Mouse (Mus musculus) liver, embryonic 13.5 days (tissue): ENCODE results near the gene Cacng2. TPM values are rescaled to one million over a fixed set of nuclear protein-coding genes. Genes with fewer than 3 reads are reported as not detected.
A peak's percentile ranks its signal among the peaks of the same experiment; 100 is the strongest.

Experiments
- ATAC-seq: fragments of 200-750 bp; cut with Nextera tagmentation; 2 replicates; pipeline ENCODE4 v1.8.0; 2017; ENCODE audit warnings: low read depth, mild to moderate bottlenecking, moderate number of reproducible peaks, moderate library complexity
- DNase-seq: peaks from one replicate; pipeline ENCODE4 v3.0.0; 2022
- H3K27ac ChIP-seq: fragments of 300-500 bp; sonication (generic); 2 replicates; pipeline ENCODE4 v1.5.1; 2015; ENCODE audit warnings: moderate library complexity, mild to moderate bottlenecking, inconsistent platforms
- H3K27me3 ChIP-seq: fragments of 300-500 bp; sonication (generic); 2 replicates; pipeline ENCODE4 v1.6.1; 2015; ENCODE audit warnings: mild to moderate bottlenecking, inconsistent platforms
- H3K36me3 ChIP-seq: fragments of 300-500 bp; sonication (generic); 2 replicates; pipeline ENCODE4 v1.6.1; 2015; ENCODE audit warnings: mild to moderate bottlenecking, inconsistent platforms
- H3K4me1 ChIP-seq: fragments of 300-500 bp; sonication (generic); replicated peaks from 2 replicates; pipeline ENCODE4 v1.6.1; 2015; ENCODE audit warnings: inconsistent platforms
- H3K4me2 ChIP-seq: fragments of 300-500 bp; sonication (generic); 2 replicates; pipeline ENCODE4 v1.6.1; 2015; ENCODE audit warnings: inconsistent platforms, mild to moderate bottlenecking, moderate library complexity
- H3K4me3 ChIP-seq: fragments of 300-500 bp; sonication (generic); replicated peaks from 2 replicates; pipeline ENCODE4 v1.5.1; 2015; ENCODE audit warnings: mild to moderate bottlenecking, inconsistent platforms
- H3K9ac ChIP-seq: fragments of 300-500 bp; sonication (generic); 2 replicates; pipeline ENCODE4 v1.6.1; 2015; ENCODE audit warnings: mild to moderate bottlenecking, inconsistent platforms
- H3K9me3 ChIP-seq: fragments of 300-500 bp; sonication (generic); replicated peaks from 2 replicates; pipeline ENCODE4 v1.6.1; 2016; ENCODE audit warnings: inconsistent platforms
- WGBS: fragments of 180-500 bp; shearing (Covaris S2); methylation state at CpG from one replicate; pipeline ENCODE4 v1.1.7; 2015; ENCODE audit not compliant: insufficient replicate concordance; 5-methylcytosine and 5-hydroxymethylcytosine counted together
- polyA plus RNA-seq: library from polyadenylated mRNA; unstranded; fragments of >200 nt; fragmentation: Nextera tagmentation; extraction: Ambion mirVana; gene quantifications from 2 replicates; pipeline ENCODE4 v1.2.1, GENCODE M21; 2015

Cacng2 gene
- polyA plus RNA-seq, 1 experiment from 2014 or later = not detected

DNA sequence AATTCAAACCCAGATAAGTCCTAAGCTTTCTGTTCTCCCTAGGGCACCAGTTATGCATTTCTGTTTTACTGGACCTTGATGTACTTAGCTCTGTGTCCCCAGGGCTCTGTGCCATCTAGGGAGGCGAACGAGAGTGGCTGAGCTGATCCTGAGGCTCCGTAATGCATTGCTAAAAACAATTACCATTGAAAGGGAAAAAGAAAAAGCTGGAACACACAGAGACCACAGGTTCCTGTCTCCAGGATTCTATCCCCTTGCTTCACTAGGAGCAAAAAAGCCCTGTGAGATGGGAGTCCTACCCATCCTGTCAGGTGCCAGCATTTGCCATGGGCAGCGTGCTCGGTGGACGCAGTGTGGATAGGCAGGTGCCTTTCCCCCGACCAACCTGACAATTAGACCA lies 38.4 kb downstream of the Cacng2 start:
- Histone ChIP-seq H3K27ac (no peak overlapping the region), H3K9me3 (no peaks in the 10 kb centered on the region), H3K4me3 (no peak overlapping the region), H3K4me2 (no peak overlapping the region), H3K9ac (no peak overlapping the region), H3K4me1 (no peaks in the 10 kb centered on the region), H3K36me3 (no peaks in the 10 kb centered on the region), H3K27me3 (no peaks in the 10 kb centered on the region)
- DNase-seq (no peak), ATAC-seq (no peak)
- 76% methylated on average over 7 of the region's 7 CpGs for WGBS

DNA sequence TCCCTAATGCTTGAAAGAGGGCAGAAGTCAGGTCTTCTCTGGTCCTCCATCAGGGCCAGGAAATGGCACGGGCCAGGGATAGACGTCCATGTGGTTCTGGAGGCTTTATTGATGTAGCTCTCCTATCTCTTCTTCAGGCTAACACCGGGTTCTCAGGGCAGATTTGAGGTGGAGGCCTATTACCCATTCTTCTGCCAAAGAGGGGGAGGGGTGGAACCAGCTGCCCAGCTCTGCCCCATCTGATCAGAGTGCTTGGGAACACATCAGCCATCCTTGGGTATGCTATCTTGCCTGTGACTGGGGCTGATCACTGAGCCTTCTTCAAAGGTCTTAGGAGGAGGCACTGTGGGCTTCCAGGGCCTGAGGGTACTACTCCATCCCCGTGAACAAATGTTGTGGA lies 39.5 kb downstream of the Cacng2 start:
- 46% methylated on average over 4 of the region's 4 CpGs for WGBS
- Histone ChIP-seq H3K9me3 (no peaks in the 10 kb centered on the region), H3K9ac (no peak overlapping the region), H3K27ac (no peak overlapping the region), H3K36me3 (no peaks in the 10 kb centered on the region), H3K27me3 (no peaks in the 10 kb centered on the region), H3K4me1 (no peaks in the 10 kb centered on the region), H3K4me3 (no peak overlapping the region), H3K4me2 (no peak overlapping the region)
- DNase-seq = no peak
- ATAC-seq = no peak

DNA sequence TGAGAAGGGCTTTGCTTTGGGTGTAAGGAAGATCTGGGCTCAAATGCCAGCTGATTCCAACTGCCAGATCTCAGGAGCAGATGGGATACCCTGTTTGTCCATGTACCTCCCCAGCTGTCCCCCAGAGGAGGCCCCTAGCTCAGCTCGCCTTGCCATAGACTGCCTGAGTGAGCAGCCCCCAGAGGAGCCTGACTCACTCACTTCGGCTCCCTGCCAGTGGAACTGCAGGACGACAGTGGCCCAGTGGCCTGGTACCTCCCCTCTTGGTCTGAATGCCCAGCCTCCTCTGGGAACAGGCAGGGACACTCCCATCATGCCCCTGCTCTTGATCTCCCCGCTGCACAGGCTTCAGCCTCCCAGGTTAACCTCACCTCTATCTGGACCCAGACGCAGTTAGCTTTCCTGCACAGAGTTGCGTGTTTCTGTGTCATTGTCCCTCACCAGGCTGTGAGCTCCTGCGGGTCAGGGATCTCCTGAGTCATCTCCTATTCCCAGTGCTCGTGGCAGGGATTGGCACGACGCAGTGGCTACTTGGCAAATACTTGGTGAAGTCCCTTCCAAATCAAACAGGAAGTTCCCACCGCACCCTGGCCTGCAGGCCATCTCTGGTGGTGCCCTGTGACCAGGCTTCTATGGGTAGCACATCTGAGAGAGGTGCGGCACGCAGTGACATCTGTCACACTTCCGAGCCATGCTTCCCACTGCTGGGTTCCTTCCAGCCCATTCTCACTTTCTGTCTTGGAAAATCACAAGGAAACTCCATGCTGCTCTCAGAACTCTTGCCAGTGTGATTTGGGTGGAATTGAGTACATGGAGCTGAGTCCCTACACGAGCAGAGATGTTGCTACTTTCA lies 40.8 kb downstream of the Cacng2 start:
- no peak overlapping the region for H3K27ac ChIP-seq
- no peak overlapping the region for H3K9ac ChIP-seq

DNA sequence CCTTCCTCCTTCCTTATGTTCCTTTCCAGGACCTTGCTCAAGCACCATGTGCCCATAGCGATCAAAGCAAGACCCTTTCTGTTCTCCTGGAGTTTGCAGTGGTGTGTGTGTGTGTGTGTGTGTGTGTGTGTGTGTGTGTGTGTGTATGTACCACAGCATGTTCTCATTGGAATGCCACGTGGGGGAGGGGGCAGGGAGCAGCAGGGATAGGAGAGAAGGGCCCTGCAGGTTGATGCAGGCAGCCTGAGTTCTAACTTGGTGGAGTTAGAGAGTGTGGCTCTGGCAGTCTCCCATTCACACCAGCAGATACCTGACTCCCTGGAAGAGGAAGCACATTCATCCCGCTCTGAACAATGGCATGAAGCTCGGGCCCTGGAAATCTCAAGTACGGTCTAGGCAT lies 41.6 kb downstream of the Cacng2 start:
- Histone ChIP-seq H3K9me3 (no peaks in the 10 kb centered on the region), H3K4me2 (no peak overlapping the region), H3K4me1 (no peaks in the 10 kb centered on the region), H3K4me3 (no peak overlapping the region), H3K9ac (no peak overlapping the region), H3K27me3 (no peaks in the 10 kb centered on the region), H3K27ac (no peak overlapping the region), H3K36me3 (no peaks in the 10 kb centered on the region)
- 45% methylated on average over 5 of the region's 5 CpGs for WGBS
- ATAC-seq = no peak
- no peak for DNase-seq

More for the DNA sequence above, 40.8 kb downstream of the Cacng2 start:
- Histone ChIP-seq H3K4me1 (no peaks in the 10 kb centered on the region), H3K9me3 (no peaks in the 10 kb centered on the region), H3K4me2 (no peak overlapping the region), H3K4me3 (no peak overlapping the region), H3K36me3 (no peaks in the 10 kb centered on the region), H3K27me3 (no peaks in the 10 kb centered on the region)
- 56% methylated on average over 15 of the region's 15 CpGs for WGBS
- no peak for DNase-seq
- no peak for ATAC-seq

DNA sequence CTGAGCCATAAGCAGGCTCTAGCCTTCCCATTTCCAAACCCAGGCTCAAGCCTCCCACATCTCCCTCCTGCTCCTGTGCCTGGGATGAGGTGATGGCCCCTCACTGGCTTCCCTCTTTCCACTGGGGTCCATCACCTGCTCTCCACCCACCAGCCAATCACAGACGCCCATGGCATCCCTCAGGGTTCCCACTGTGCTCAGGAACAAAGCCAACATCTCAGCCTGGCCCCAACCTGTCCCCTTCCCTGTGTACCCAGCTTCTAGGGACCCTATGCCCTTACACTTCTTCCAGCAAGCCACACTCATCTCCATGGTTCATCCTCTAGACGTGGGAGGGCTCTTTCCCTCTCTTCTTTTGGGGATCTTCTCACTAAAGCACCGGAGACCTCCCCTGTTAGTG lies 43.9 kb downstream of the Cacng2 start:
- 17% methylated on average over 3 of the region's 3 CpGs for WGBS

DNA sequence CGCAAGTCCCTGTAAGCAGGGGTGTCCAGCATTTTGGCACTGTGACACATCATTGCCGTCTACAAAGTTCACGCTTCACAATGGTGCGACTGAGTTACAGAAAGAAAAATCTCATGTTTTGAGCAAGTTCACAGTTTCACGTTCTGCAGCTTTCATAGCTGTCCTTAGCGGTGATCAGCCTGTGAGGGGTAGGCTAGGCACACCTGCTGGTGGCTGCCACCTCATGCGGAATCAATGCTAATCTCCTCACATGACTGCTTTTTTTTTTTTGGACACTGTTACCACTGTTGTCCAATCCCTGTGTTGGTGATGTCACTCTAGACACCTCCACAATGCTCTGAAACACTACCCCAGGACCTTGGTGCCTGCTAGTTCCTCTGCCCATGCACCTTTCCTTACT lies 46.7 kb downstream of the Cacng2 start:
- 73% methylated on average over 7 of the region's 7 CpGs for WGBS
- DNase-seq (no peak), ATAC-seq (no peak)
- Histone ChIP-seq H3K4me1 (no peaks in the 10 kb centered on the region), H3K36me3 (no peaks in the 10 kb centered on the region), H3K27ac (no peak overlapping the region), H3K9me3 (no peaks in the 10 kb centered on the region), H3K9ac (no peak overlapping the region), H3K4me2 (no peak overlapping the region), H3K27me3 (no peaks in the 10 kb centered on the region), H3K4me3 (no peak overlapping the region)

More for the DNA sequence above, 43.9 kb downstream of the Cacng2 start:
- no peaks in the 10 kb centered on the region for H3K27me3 ChIP-seq
- H3K4me1 ChIP-seq = no peaks in the 10 kb centered on the region
- H3K4me3 ChIP-seq = no peak overlapping the region
- no peaks in the 10 kb centered on the region for H3K9me3 ChIP-seq
- H3K36me3 ChIP-seq = no peaks in the 10 kb centered on the region
- no peak overlapping the region for H3K27ac ChIP-seq
- no peak overlapping the region for H3K9ac ChIP-seq
- no peak for DNase-seq
- no peak for ATAC-seq
- no peak overlapping the region for H3K4me2 ChIP-seq

DNA sequence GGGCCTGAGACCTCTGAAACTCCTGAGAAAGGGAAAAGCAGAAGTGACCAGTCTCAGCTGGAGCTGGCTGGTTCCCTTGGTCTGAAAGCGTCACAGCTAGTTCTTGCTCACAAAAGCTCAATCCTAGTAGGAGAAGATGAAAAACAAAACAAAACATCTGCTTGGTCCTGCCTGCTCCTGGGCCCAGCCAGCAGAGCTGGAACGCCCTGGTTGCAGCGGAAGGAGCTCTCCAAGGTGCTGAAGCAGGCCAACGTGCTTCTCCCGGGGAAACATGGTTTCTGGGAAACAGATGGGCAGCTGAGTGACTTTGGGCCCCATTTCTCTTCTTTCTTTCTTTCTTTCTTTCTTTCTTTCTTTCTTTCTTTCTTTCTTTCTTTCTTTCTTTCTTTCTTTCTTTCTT lies 53.4 kb downstream of the Cacng2 start:
- no peak for ATAC-seq

DNA sequence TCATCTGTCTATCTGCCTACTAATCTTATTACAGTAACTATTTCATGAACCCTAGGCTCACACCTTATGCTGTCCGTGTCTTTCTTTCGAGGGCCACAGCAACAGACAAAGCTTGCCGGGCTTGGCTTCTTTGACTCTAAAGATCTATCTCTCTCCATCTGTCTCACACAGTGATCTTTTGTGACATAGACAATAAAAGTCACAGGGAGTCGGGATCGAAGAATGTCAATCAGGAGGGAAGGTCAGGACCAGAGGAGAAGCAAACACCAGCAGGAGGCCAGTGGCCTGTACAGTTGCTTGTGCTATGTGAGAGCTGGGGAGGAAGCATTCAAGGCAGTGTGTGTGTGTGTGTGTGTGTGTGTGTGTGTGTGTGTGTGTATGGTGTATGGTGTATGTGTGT lies 54.3 kb downstream of the Cacng2 start:
- 68% methylated on average over 5 of the region's 5 CpGs for WGBS
- DNase-seq (no peak), ATAC-seq (no peak)
- no peaks in the 10 kb centered on the region for H3K9me3 ChIP-seq
- H3K36me3 ChIP-seq = no peaks in the 10 kb centered on the region
- H3K27ac ChIP-seq = no peak overlapping the region
- no peak overlapping the region for H3K9ac ChIP-seq
- H3K27me3 ChIP-seq = no peaks in the 10 kb centered on the region
- no peak overlapping the region for H3K4me2 ChIP-seq
- H3K4me3 ChIP-seq = no peak overlapping the region
- H3K4me1 ChIP-seq = no peaks in the 10 kb centered on the region

More for the DNA sequence above, 53.4 kb downstream of the Cacng2 start:
- 2% methylated on average over 5 of the region's 5 CpGs for WGBS
- H3K4me1 ChIP-seq = no peaks in the 10 kb centered on the region
- H3K27ac ChIP-seq = no peak overlapping the region
- no peak overlapping the region for H3K9ac ChIP-seq
- no peak overlapping the region for H3K4me3 ChIP-seq
- no peaks in the 10 kb centered on the region for H3K9me3 ChIP-seq
- peak; percentile 15 for DNase-seq
- H3K4me2 ChIP-seq = no peak overlapping the region
- no peaks in the 10 kb centered on the region for H3K36me3 ChIP-seq
- no peaks in the 10 kb centered on the region for H3K27me3 ChIP-seq

DNA sequence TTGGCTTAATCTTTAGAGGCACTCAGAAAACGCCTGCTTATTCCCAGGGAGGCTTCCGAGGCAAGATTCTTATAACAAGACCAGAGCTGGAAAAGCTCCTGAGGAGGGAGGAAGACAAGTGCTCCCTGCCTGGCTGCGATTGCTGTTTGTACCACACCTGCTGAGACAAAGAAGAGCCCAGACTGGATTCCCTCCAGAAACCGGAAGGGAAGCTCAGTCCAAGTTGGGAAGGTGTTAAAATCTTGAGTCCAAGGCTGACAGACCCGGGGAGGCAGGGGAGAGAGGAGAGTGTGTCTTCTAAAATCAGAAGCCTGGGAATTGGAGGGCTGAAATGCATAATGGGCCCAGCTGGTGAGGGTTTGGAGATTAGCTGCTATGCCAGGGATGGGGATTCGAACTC lies 55.5 kb downstream of the Cacng2 start:
- H3K27me3 ChIP-seq = no peaks in the 10 kb centered on the region
- H3K4me1 ChIP-seq = no peaks in the 10 kb centered on the region
- H3K36me3 ChIP-seq = no peaks in the 10 kb centered on the region
- WGBS = 41% methylated on average over 6 of the region's 6 CpGs
- H3K4me3 ChIP-seq = no peak overlapping the region
- no peak overlapping the region for H3K27ac ChIP-seq
- H3K9me3 ChIP-seq = no peaks in the 10 kb centered on the region
- no peak overlapping the region for H3K4me2 ChIP-seq
- ATAC-seq (no peak), DNase-seq (no peak)
- H3K9ac ChIP-seq = no peak overlapping the region

DNA sequence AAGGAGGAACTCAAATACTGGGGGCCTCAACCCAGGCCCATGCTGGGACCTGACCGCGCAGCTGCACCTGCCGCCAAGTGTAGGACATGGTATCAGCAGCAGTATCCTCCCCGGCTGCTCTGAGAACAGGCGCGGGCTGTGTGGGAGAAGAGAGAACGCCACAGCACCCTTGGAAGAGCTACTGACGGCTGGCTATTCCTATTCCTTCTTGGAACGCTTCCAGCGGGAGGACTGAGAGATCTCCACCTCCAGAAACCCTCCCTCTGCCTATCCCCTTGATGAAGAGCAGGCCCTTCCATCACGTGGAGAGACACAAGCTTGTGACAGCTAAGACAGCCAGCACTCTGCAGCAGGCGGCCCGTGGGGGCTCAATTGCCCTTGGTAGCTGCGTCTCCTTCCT lies 57.4 kb downstream of the Cacng2 start:
- no peak for ATAC-seq
- H3K4me2 ChIP-seq = no peak overlapping the region
- no peak overlapping the region for H3K9ac ChIP-seq
- no peaks in the 10 kb centered on the region for H3K9me3 ChIP-seq
- H3K36me3 ChIP-seq = no peaks in the 10 kb centered on the region
- 55% methylated on average over 14 of the region's 14 CpGs for WGBS
- H3K27ac ChIP-seq = no peak overlapping the region
- DNase-seq = no peak
- no peaks in the 10 kb centered on the region for H3K27me3 ChIP-seq
- no peaks in the 10 kb centered on the region for H3K4me1 ChIP-seq
- H3K4me3 ChIP-seq = no peak overlapping the region

DNA sequence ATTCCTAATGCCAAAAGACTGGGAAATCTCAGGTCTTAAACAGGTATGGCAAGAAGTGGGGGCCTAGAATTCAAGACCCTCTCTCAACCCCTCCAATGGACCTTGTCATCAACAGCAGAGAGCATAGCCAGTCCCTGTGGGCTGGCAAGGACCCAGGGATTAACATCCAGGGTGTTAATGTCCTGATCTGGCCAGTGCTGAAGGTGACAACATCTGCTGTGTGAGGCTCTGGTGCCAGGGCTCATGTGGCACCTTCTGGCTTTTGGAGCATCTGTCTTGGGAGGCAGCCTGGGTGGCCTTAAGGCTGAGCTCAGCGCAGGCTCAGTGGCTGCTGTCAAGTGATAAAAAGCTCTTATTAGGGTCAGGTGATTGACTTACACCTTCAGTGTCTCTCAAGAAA lies 62.9 kb downstream of the Cacng2 start:
- ATAC-seq = no peak

DNA sequence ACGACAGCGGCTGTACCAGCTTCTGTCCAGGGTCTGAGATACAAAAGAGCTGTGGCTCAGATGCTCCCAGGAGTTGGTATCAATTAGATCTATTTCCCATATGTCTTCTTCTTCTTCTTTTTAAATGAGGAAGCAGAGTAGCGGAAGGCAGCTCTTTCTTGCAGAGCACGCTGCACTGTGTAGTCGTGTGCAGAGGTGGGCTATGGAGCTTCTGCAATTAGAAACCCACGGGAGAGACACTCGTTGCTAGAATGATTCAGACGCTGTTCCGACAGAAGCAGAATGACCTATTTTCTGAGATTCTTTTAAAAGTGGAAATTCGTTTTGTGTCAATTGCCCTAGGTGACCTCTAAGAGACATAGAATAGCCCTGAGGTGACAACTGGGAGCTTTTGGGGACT lies 69.1 kb downstream of the Cacng2 start:
- Histone ChIP-seq H3K9ac (no peak overlapping the region), H3K4me2 (no peak overlapping the region), H3K36me3 (no peaks in the 10 kb centered on the region), H3K4me1 (no peaks in the 10 kb centered on the region), H3K27me3 (no peaks in the 10 kb centered on the region), H3K4me3 (no peak overlapping the region), H3K27ac (no peak overlapping the region), H3K9me3 (0 out of 2 replicates have a peak, but pooled peaks cover 2% of the 10 kb centered on the region)
- no peak for ATAC-seq
- no peak for DNase-seq
- WGBS = 64% methylated on average over 10 of the region's 10 CpGs

More for the DNA sequence above, 62.9 kb downstream of the Cacng2 start:
- WGBS = 61% methylated on average over 1 of the region's 1 CpGs
- Histone ChIP-seq H3K27me3 (no peaks in the 10 kb centered on the region), H3K27ac (no peak overlapping the region), H3K4me2 (no peak overlapping the region), H3K4me1 (no peaks in the 10 kb centered on the region), H3K4me3 (no peak overlapping the region), H3K9me3 (0 out of 2 replicates have a peak, but pooled peaks cover 3% of the 10 kb centered on the region), H3K9ac (no peak overlapping the region), H3K36me3 (no peaks in the 10 kb centered on the region)
- DNase-seq = no peak
